Mouse (Mus musculus): Measurements from ENCODE around the gene Slc12a4. TPM values are rescaled to one million over a fixed set of nuclear protein-coding genes. Genes with fewer than 3 reads are reported as not detected.

Gene Slc12a4
- polyA plus RNA-seq, 1 experiment = 57.1 TPM

DNA sequence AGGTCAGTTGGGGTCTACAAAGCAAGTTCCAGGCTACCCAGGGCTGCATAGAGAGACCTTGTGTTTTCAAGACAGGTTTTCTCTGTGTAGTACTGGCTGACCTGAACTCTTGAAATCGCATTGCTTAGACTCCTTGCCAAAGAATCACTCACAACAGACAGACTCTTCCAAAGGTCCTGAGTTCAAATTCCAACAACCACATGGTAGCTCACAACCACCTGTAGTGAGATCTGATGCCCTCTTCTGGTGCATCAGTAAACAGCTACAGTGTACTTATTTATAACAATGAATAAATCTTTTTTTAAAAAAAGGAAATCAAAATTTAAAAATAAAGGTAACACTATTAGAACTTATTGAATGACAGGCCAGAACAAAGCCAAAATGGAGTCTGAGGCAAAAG, 15.2 kb upstream of the Slc12a4 start:
- Histone ChIP-seq H3K4me1 (ENCODE audit: control insufficient read depth, insufficient read depth, low read length) (no peaks in the 10 kb centered on the region), H3K4me3 (ENCODE audit: low read depth, low read length) (no peak overlapping the region), H3K27me3 (ENCODE audit: control insufficient read depth, insufficient read depth, low read length, poor library complexity, severe bottlenecking) (no peaks in the 10 kb centered on the region), H3K9ac (ENCODE audit: low read depth, poor library complexity, severe bottlenecking) (no peak overlapping the region), H3K27ac (ENCODE audit: insufficient read depth, low read length) (no peak overlapping the region), H3K9me3 (replicated peaks; ENCODE audit: control insufficient read depth, insufficient read depth, low read length, poor library complexity, severe bottlenecking) (peaks cover 6% of the 10 kb centered on the region; the same call in 1 of the 2 replicates), H3K36me3 (ENCODE audit: control insufficient read depth, insufficient read depth, low read length, poor library complexity, severe bottlenecking) (no peaks in the 10 kb centered on the region)
- TF ChIP-seq POLR2A (IDR thresholded peaks at IDR 0.05; ENCODE audit: insufficient read depth, low read length) = no peak
- TF ChIP-seq EP300 (IDR thresholded peaks at IDR 0.05; ENCODE audit: insufficient read depth, low read depth, low read length) = no peak
- TF ChIP-seq CTCF (IDR thresholded peaks at IDR 0.05; ENCODE audit: low read depth, low read length) = no peak

DNA sequence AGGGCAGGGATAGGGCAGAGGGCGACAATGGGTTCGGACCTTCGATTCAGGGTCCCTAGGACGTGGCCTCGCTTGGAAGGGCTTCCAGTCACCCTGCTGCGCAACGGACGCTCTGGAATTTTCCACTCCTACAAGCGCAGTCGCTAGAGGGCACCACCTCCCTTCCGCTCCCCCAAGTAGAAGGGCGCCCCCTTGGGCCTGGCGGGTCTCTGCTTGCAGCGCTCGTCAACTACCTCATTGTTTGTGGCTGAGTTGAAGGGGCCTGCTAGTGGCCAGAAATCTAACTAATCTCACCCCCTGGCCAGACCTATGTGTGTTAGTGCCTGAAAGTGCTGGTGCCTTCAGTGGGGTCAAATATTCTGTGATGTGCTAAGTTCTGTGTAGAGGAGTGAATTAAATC, 13.4 kb upstream of the Slc12a4 start, which contains the start of gene Dpep3:
TSS of gene Dpep3 (minus strand) at position 105 of the 400 bp plus-strand sequence.
- no peaks in the 10 kb centered on the region for H3K27me3 ChIP-seq (ENCODE audit: control insufficient read depth, insufficient read depth, low read length, poor library complexity, severe bottlenecking)
- H3K9ac ChIP-seq (ENCODE audit: low read depth, poor library complexity, severe bottlenecking) = no peak within 1 kb of the TSS
- H3K4me1 ChIP-seq (ENCODE audit: control insufficient read depth, insufficient read depth, low read length) = peaks cover 8% of the 10 kb centered on the region
- H3K36me3 ChIP-seq (ENCODE audit: control insufficient read depth, insufficient read depth, low read length, poor library complexity, severe bottlenecking) = no peaks in the 10 kb centered on the region; the same call in 1 of the 2 replicates
- H3K4me3 ChIP-seq (ENCODE audit: low read depth, low read length) = no peak within 1 kb of the TSS
- peaks cover 6% of the 10 kb centered on the region; the same call in 1 of the 2 replicates for H3K9me3 ChIP-seq (replicated peaks; ENCODE audit: control insufficient read depth, insufficient read depth, low read length, poor library complexity, severe bottlenecking)
- no peak within 1 kb of the TSS for H3K27ac ChIP-seq (ENCODE audit: insufficient read depth, low read length)
- TF ChIP-seq EP300 (IDR thresholded peaks at IDR 0.05; ENCODE audit: insufficient read depth, low read depth, low read length) = 0 out of 2 replicates have a peak, but pooled peaks have one; percentile 7
- no peak for TF ChIP-seq POLR2A (IDR thresholded peaks at IDR 0.05; ENCODE audit: insufficient read depth, low read length)
- peak; percentile 66 for TF ChIP-seq CTCF (IDR thresholded peaks at IDR 0.05; ENCODE audit: low read depth, low read length)

GRCm38 (mm10) chr8:105975363-105975762, 9.5 kb upstream of the Slc12a4 start:
- Histone ChIP-seq H3K27ac (ENCODE audit: insufficient read depth, low read length) (no peak overlapping the region), H3K9me3 (replicated peaks; ENCODE audit: control insufficient read depth, insufficient read depth, low read length, poor library complexity, severe bottlenecking) (peaks cover 6% of the 10 kb centered on the region; the same call in 1 of the 2 replicates), H3K4me3 (ENCODE audit: low read depth, low read length) (no peak overlapping the region), H3K4me1 (ENCODE audit: control insufficient read depth, insufficient read depth, low read length) (peaks cover 9% of the 10 kb centered on the region), H3K27me3 (ENCODE audit: control insufficient read depth, insufficient read depth, low read length, poor library complexity, severe bottlenecking) (no peaks in the 10 kb centered on the region), H3K36me3 (ENCODE audit: control insufficient read depth, insufficient read depth, low read length, poor library complexity, severe bottlenecking) (no peaks in the 10 kb centered on the region; the same call in 1 of the 2 replicates), H3K9ac (ENCODE audit: low read depth, poor library complexity, severe bottlenecking) (no peak overlapping the region)
- TF ChIP-seq CTCF (IDR thresholded peaks at IDR 0.05; ENCODE audit: low read depth, low read length) = peak; percentile 42
- TF ChIP-seq EP300 (IDR thresholded peaks at IDR 0.05; ENCODE audit: insufficient read depth, low read depth, low read length) = no peak

GRCm38 (mm10) chr8:105971019-105971720, 5.3 kb upstream of the Slc12a4 start:
- Histone ChIP-seq H3K9me3 (replicated peaks; ENCODE audit: control insufficient read depth, insufficient read depth, low read length, poor library complexity, severe bottlenecking) (no peaks in the 10 kb centered on the region), H3K4me1 (ENCODE audit: control insufficient read depth, insufficient read depth, low read length) (peaks cover 9% of the 10 kb centered on the region), H3K4me3 (ENCODE audit: low read depth, low read length) (peak overlapping the region; percentile 2; the same call in 1 of the 2 replicates), H3K27me3 (ENCODE audit: control insufficient read depth, insufficient read depth, low read length, poor library complexity, severe bottlenecking) (no peaks in the 10 kb centered on the region), H3K36me3 (ENCODE audit: control insufficient read depth, insufficient read depth, low read length, poor library complexity, severe bottlenecking) (no peaks in the 10 kb centered on the region; the same call in 1 of the 2 replicates), H3K27ac (ENCODE audit: insufficient read depth, low read length) (peak overlapping the region; percentile 85), H3K9ac (ENCODE audit: low read depth, poor library complexity, severe bottlenecking) (peak overlapping the region; percentile 30; the same call in 1 of the 2 replicates)
- no peak for TF ChIP-seq POLR2A (IDR thresholded peaks at IDR 0.05; ENCODE audit: insufficient read depth, low read length)
- TF ChIP-seq EP300 (IDR thresholded peaks at IDR 0.05; ENCODE audit: insufficient read depth, low read depth, low read length) = no peak
- TF ChIP-seq CTCF (IDR thresholded peaks at IDR 0.05; ENCODE audit: low read depth, low read length) = no peak

DNA sequence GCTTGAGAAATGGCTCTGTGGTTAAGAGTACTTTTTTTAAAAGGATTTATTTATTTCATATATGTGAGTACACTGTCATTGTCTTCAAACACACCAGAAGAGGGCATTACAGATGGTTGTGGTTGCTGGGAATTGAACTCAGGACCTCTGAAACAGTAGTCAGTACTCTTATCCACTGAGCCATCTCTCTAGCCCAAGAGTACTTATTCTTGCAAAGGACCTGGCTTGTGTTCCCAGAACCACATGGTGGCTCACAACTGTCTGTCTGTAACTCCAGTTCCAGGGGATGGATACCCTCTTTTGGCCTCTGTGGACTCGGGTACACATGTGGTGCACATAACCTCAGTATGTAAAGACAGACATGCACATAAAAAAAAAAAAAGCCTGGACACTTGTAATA, 3.5 kb upstream of the Slc12a4 start:
- no peak for TF ChIP-seq EP300 (IDR thresholded peaks at IDR 0.05; ENCODE audit: insufficient read depth, low read depth, low read length)
- no peak for TF ChIP-seq POLR2A (IDR thresholded peaks at IDR 0.05; ENCODE audit: insufficient read depth, low read length)
- no peak for TF ChIP-seq CTCF (IDR thresholded peaks at IDR 0.05; ENCODE audit: low read depth, low read length)
- peaks cover 4% of the 10 kb centered on the region for H3K4me1 ChIP-seq (ENCODE audit: control insufficient read depth, insufficient read depth, low read length)
- no peak overlapping the region for H3K9ac ChIP-seq (ENCODE audit: low read depth, poor library complexity, severe bottlenecking)
- no peak overlapping the region for H3K27ac ChIP-seq (ENCODE audit: insufficient read depth, low read length)
- H3K4me3 ChIP-seq (ENCODE audit: low read depth, low read length) = no peak overlapping the region
- no peaks in the 10 kb centered on the region for H3K36me3 ChIP-seq (ENCODE audit: control insufficient read depth, insufficient read depth, low read length, poor library complexity, severe bottlenecking)
- no peaks in the 10 kb centered on the region for H3K9me3 ChIP-seq (replicated peaks; ENCODE audit: control insufficient read depth, insufficient read depth, low read length, poor library complexity, severe bottlenecking)
- no peaks in the 10 kb centered on the region for H3K27me3 ChIP-seq (ENCODE audit: control insufficient read depth, insufficient read depth, low read length, poor library complexity, severe bottlenecking)

- no peak for TF ChIP-seq CTCF (IDR thresholded peaks at IDR 0.05; ENCODE audit: low read depth, low read length)
- TF ChIP-seq EP300 (IDR thresholded peaks at IDR 0.05; ENCODE audit: insufficient read depth, low read depth, low read length) = peak; percentile 91
- peak overlapping the region; percentile 89 for H3K9ac ChIP-seq (ENCODE audit: low read depth, poor library complexity, severe bottlenecking)
- no peaks in the 10 kb centered on the region for H3K36me3 ChIP-seq (ENCODE audit: control insufficient read depth, insufficient read depth, low read length, poor library complexity, severe bottlenecking)
- no peaks in the 10 kb centered on the region for H3K9me3 ChIP-seq (replicated peaks; ENCODE audit: control insufficient read depth, insufficient read depth, low read length, poor library complexity, severe bottlenecking)
- H3K4me3 ChIP-seq (ENCODE audit: low read depth, low read length) = peak overlapping the region; percentile 69
- H3K27ac ChIP-seq (ENCODE audit: insufficient read depth, low read length) = peak overlapping the region; percentile 92
- peaks cover 7% of the 10 kb centered on the region for H3K4me1 ChIP-seq (ENCODE audit: control insufficient read depth, insufficient read depth, low read length)
- no peaks in the 10 kb centered on the region for H3K27me3 ChIP-seq (ENCODE audit: control insufficient read depth, insufficient read depth, low read length, poor library complexity, severe bottlenecking)
Observed at GRCm38 (mm10) chr8:105966692-105967311, 905 bp upstream of the Slc12a4 start.
